Mouse (Mus musculus) MEL (cell line): ENCODE measurements at regions not wholly inside any gene's neighbourhood (a gene's known extent, or its start where the extent isn't known, plus 50 kb on each side); places are given as distances from the start of the nearest gene placed in this dataset.

Source experiments
- DNase-seq: peaks from one replicate; pipeline ENCODE4 v3.0.0; 2011; ENCODE audit warnings: low read depth, low spot score
- H3K27ac ChIP-seq: 2 replicates; pipeline ENCODE4 v1.5.1; 2012; ENCODE audit warnings: low read depth, mild to moderate bottlenecking, control low read depth, low read length, moderate library complexity; ENCODE audit not compliant: control insufficient read depth
- H3K27me3 ChIP-seq, 2 experiments: fragments of 150-350 bp in 1 of 2; sonication (generic) in 1 of 2; 2 replicates each; pipeline ENCODE4 v1.6.1; 2012; ENCODE audit warnings: low read length in 2 of 2, mild to moderate bottlenecking in 2 of 2, improper control_type of control experiment in 1 of 2, moderate library complexity in 1 of 2; ENCODE audit not compliant: insufficient read depth in 2 of 2, control insufficient read depth in 1 of 2
- H3K36me3 ChIP-seq, 2 experiments: 2 replicates each; pipeline ENCODE4 v1.6.1; 2012 to 2014; ENCODE audit warnings: low read length in 2 of 2, improper control_type of control experiment in 1 of 2, inconsistent platforms in 1 of 2, mild to moderate bottlenecking in 1 of 2; ENCODE audit not compliant: insufficient read depth in 2 of 2, control insufficient read depth in 1 of 2
- H3K4me1 ChIP-seq, 2 experiments: fragments of 150-350 bp in 1 of 2; sonication (generic) in 1 of 2; 2 replicates each; pipeline ENCODE4 v1.6.1; 2012; ENCODE audit warnings: low read length in 2 of 2, improper control_type of control experiment in 1 of 2, mild to moderate bottlenecking in 1 of 2; ENCODE audit not compliant: insufficient read depth in 2 of 2, control insufficient read depth in 1 of 2
- H3K4me3 ChIP-seq, 2 experiments: fragments of 150-350 bp in 1 of 2; sonication (generic) in 1 of 2; 2 replicates each; pipeline ENCODE4 v1.5.1; 2012; ENCODE audit warnings: low read depth in 2 of 2, low read length in 2 of 2, mild to moderate bottlenecking in 2 of 2, moderate library complexity in 2 of 2, control low read depth in 1 of 2, improper control_type of control experiment in 1 of 2; ENCODE audit not compliant: control insufficient read depth in 1 of 2, insufficient read depth in 1 of 2
- H3K79me2 ChIP-seq: 2 replicates; pipeline ENCODE4 v1.6.1; 2012; ENCODE audit warnings: mild to moderate bottlenecking, low read length, moderate library complexity; ENCODE audit not compliant: control insufficient read depth, poor library complexity, insufficient read depth
- H3K9ac ChIP-seq: 2 replicates; pipeline ENCODE4 v1.6.1; 2012; ENCODE audit warnings: low read depth, mild to moderate bottlenecking, control low read depth, low read length, moderate library complexity; ENCODE audit not compliant: control insufficient read depth, poor library complexity, severe bottlenecking
- H3K9me3 ChIP-seq: fragments of 150-350 bp; sonication (generic); replicated peaks from 2 replicates; pipeline ENCODE4 v1.6.1; 2012; ENCODE audit warnings: mild to moderate bottlenecking, low read length, improper control_type of control experiment, moderate library complexity; ENCODE audit not compliant: insufficient read depth
- CHD2 ChIP-seq: IDR thresholded peaks from 2 replicates; pipeline ENCODE4 v1.6.1; 2011; ENCODE audit warnings: low read length, improper control_type of control experiment
- CTCF ChIP-seq, 3 experiments: IDR thresholded peaks in 2 of 3; conservative IDR thresholded peaks in 1 of 3; 2 replicates each; pipeline ENCODE4 v1.5.1; 2011 to 2012; ENCODE audit warnings: low read length in 3 of 3, low read depth in 2 of 3, mild to moderate bottlenecking in 2 of 3, improper control_type of control experiment in 1 of 3, inconsistent platforms in 1 of 3, mixed read lengths in 1 of 3, moderate library complexity in 1 of 3; ENCODE audit not compliant: control insufficient read depth in 1 of 3, insufficient read depth in 1 of 3, poor library complexity in 1 of 3, severe bottlenecking in 1 of 3
- E2F4 ChIP-seq: IDR thresholded peaks from 2 replicates; pipeline ENCODE4 v1.6.1; 2011; ENCODE audit warnings: low read depth, low read length, improper control_type of control experiment, borderline replicate concordance
- JUND ChIP-seq: IDR thresholded peaks from 2 replicates; pipeline ENCODE4 v1.6.1; 2011; ENCODE audit warnings: low read depth, mild to moderate bottlenecking, improper control_type of control experiment, low read length
- KAT2A ChIP-seq: conservative IDR thresholded peaks from 2 replicates; pipeline ENCODE4 v1.6.1; 2012; ENCODE audit warnings: low read depth, low read length, improper control_type of control experiment, inconsistent platforms
- MEF2A ChIP-seq: IDR thresholded peaks from 2 replicates; pipeline ENCODE4 v1.6.1; 2014; ENCODE audit warnings: low read depth, mild to moderate bottlenecking, inconsistent platforms, low read length, improper control_type of control experiment; ENCODE audit not compliant: poor library complexity, insufficient replicate concordance, severe bottlenecking; ENCODE audit errors: extremely low read depth
- MXI1 ChIP-seq: IDR thresholded peaks from 2 replicates; pipeline ENCODE4 v1.6.1; 2011; ENCODE audit warnings: mild to moderate bottlenecking, low read depth, low read length, improper control_type of control experiment
- MYB ChIP-seq: IDR thresholded peaks from 2 replicates; pipeline ENCODE4 v1.6.1; 2011; ENCODE audit warnings: mild to moderate bottlenecking, low read depth, low read length, improper control_type of control experiment
- NELFE ChIP-seq: IDR thresholded peaks from 2 replicates; pipeline ENCODE4 v1.6.1; 2011; ENCODE audit warnings: low read depth, low read length, improper control_type of control experiment
- NRF1 ChIP-seq: IDR thresholded peaks from 2 replicates; pipeline ENCODE4 v1.6.1; 2014; ENCODE audit warnings: low read depth, mild to moderate bottlenecking, inconsistent platforms, low read length, improper control_type of control experiment, moderate library complexity; ENCODE audit not compliant: poor library complexity, insufficient read depth, severe bottlenecking
- POLR2A ChIP-seq, 2 experiments: IDR thresholded peaks; 2 replicates each; pipeline ENCODE4 v1.6.1; 2011 to 2012; ENCODE audit warnings: low read length in 2 of 2, mild to moderate bottlenecking in 2 of 2, control low read depth in 1 of 2, improper control_type of control experiment in 1 of 2, low read depth in 1 of 2, moderate library complexity in 1 of 2; ENCODE audit not compliant: control insufficient read depth in 1 of 2, insufficient read depth in 1 of 2, poor library complexity in 1 of 2
- POLR2AphosphoS2 ChIP-seq: IDR thresholded peaks from 2 replicates; pipeline ENCODE4 v1.6.1; 2011; ENCODE audit warnings: low read length, improper control_type of control experiment
- POLR2AphosphoS5 ChIP-seq: IDR thresholded peaks from 2 replicates; pipeline ENCODE4 v1.6.1; 2012; ENCODE audit warnings: low read depth, borderline replicate concordance, mild to moderate bottlenecking, inconsistent platforms, low read length, moderate library complexity, mixed read lengths
- RAD21 ChIP-seq: IDR thresholded peaks from 2 replicates; pipeline ENCODE4 v1.6.1; 2011; ENCODE audit warnings: mild to moderate bottlenecking, low read depth, low read length, improper control_type of control experiment
- RCOR1 ChIP-seq: IDR thresholded peaks from 2 replicates; pipeline ENCODE4 v1.6.1; 2012; ENCODE audit warnings: low read depth, mild to moderate bottlenecking, inconsistent platforms, low read length, improper control_type of control experiment
- SMC3 ChIP-seq: IDR thresholded peaks from 2 replicates; pipeline ENCODE4 v1.6.1; 2011; ENCODE audit warnings: low read depth, low read length, improper control_type of control experiment
- TBP ChIP-seq: IDR thresholded peaks from 2 replicates; pipeline ENCODE4 v1.8.0; 2011; ENCODE audit warnings: low read depth, low read length, improper control_type of control experiment
- USF2 ChIP-seq, 2 experiments: IDR thresholded peaks; 2 replicates each; pipeline ENCODE4 v1.6.1; 2011 to 2012; ENCODE audit warnings: improper control_type of control experiment in 2 of 2, low read length in 2 of 2, borderline replicate concordance in 1 of 2, inconsistent platforms in 1 of 2, low read depth in 1 of 2, mild to moderate bottlenecking in 1 of 2; ENCODE audit not compliant: insufficient read depth in 1 of 2
- ZC3H11A ChIP-seq: IDR thresholded peaks from 2 replicates; pipeline ENCODE4 v1.6.1; 2012; ENCODE audit warnings: low read depth, mild to moderate bottlenecking, inconsistent platforms, low read length, improper control_type of control experiment
- ZMIZ1 ChIP-seq: IDR thresholded peaks from 2 replicates; pipeline ENCODE4 v1.6.1; 2012; ENCODE audit warnings: low read depth, mild to moderate bottlenecking, inconsistent platforms, low read length, improper control_type of control experiment, moderate library complexity

GRCm38 (mm10) chr3:52693813-52694212, 323.2 kb downstream of the Cog6 start:
- Histone ChIP-seq H3K27ac (no peak overlapping the region), H3K9me3 (no peaks in the 10 kb centered on the region), H3K4me3 (no peak overlapping the region), H3K9ac (no peak overlapping the region), H3K4me1 (no peaks in the 10 kb centered on the region), H3K79me2 (no peaks in the 10 kb centered on the region)
- no peak for DNase-seq
- TF ChIP-seq RAD21 (no peak), MXI1 (no peak), POLR2A (IDR thresholded peaks at IDR 0.05; ENCODE audit: control insufficient read depth in 1 of 2, insufficient read depth in 1 of 2, low read depth in 1 of 2, low read length in 2 of 2, poor library complexity in 1 of 2) (no peak), ZMIZ1 (no peak), USF2 (IDR thresholded peaks at IDR 0.05; ENCODE audit: borderline replicate concordance in 1 of 2, insufficient read depth in 1 of 2, low read depth in 1 of 2, low read length in 2 of 2) (no peak)
- TF ChIP-seq, all 39 proteins: peak for 0
- no peaks in the 10 kb centered on the region for H3K36me3 ChIP-seq
- no peaks in the 10 kb centered on the region for H3K27me3 ChIP-seq

DNA sequence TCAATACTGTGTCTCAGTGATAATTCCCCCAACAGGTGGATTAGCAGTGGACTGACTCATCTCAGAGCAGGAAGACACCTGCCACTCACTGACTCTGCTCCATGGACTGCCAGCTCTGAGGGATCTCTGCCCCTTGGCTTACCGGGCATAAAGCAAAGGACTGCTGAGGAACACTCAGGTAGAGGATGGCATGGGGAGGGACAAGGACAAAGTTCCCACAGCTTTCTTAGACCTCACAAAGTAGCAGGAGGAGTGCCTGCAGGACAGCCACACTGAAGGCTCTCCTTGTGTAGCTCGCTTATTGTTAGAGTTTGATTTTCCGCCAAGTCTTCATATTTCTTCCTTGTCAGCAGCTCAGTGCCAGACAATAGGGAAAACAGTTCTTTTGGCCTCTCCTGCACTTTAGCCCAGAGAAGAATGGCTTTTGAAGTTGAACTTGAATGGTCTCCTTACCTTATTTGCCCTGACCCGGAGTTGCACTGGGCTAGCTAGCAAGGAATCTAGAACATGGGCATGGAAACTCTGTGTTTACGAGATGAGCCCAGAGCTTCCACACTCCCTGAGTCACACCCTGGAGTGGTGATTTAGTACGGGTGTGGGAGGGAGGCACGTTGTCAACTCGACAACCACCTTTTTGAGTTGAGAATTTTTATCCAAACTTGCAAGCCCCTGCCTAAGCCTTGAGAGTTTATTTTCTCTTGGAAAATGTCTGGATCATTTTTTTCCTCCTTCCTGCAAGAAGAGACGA, 331.4 kb downstream of the Cog6 start:
- TF ChIP-seq NRF1 (no peak), MYB (no peak), POLR2AphosphoS2 (no peak), ZC3H11A (no peak), USF2 (IDR thresholded peaks at IDR 0.05; ENCODE audit: borderline replicate concordance in 1 of 2, insufficient read depth in 1 of 2, low read depth in 1 of 2, low read length in 2 of 2) (no peak), E2F4 (no peak), SMC3 (no peak), POLR2AphosphoS5 (no peak), MEF2A (no peak), MXI1 (no peak), TBP (no peak), KAT2A (no peak), NELFE (no peak), RCOR1 (no peak), JUND (no peak), CTCF (IDR thresholded peaks at IDR 0.05 in 2 of 3, conservative IDR thresholded peaks at IDR 0.05 in 1 of 3; ENCODE audit: control insufficient read depth in 1 of 3, insufficient read depth in 1 of 3, low read depth in 2 of 3, low read length in 3 of 3, poor library complexity in 1 of 3, severe bottlenecking in 1 of 3) (no peak), CHD2 (no peak)
- no peak for DNase-seq
- no peaks in the 10 kb centered on the region for H3K4me1 ChIP-seq
- H3K27me3 ChIP-seq = no peaks in the 10 kb centered on the region
- H3K9ac ChIP-seq = no peak overlapping the region
- no peak overlapping the region for H3K27ac ChIP-seq
- H3K4me3 ChIP-seq = no peak overlapping the region
- H3K36me3 ChIP-seq = no peaks in the 10 kb centered on the region
- H3K9me3 ChIP-seq = no peaks in the 10 kb centered on the region
- no peaks in the 10 kb centered on the region for H3K79me2 ChIP-seq
